Mouse (Mus musculus) MEL (cell line): Measurements from ENCODE around the gene Gm17490.

ENCODE experiments used
- CHD2 ChIP-seq: IDR thresholded peaks from 2 replicates; pipeline ENCODE4 v1.6.1; 2011; ENCODE audit warnings: low read length, improper control_type of control experiment
- CTCF ChIP-seq, 3 experiments: IDR thresholded peaks in 2 of 3; conservative IDR thresholded peaks in 1 of 3; 2 replicates each; pipeline ENCODE4 v1.5.1; 2011 to 2012; ENCODE audit warnings: low read length in 3 of 3, low read depth in 2 of 3, mild to moderate bottlenecking in 2 of 3, improper control_type of control experiment in 1 of 3, inconsistent platforms in 1 of 3, mixed read lengths in 1 of 3, moderate library complexity in 1 of 3; ENCODE audit not compliant: control insufficient read depth in 1 of 3, insufficient read depth in 1 of 3, poor library complexity in 1 of 3, severe bottlenecking in 1 of 3
- EP300 ChIP-seq, 2 experiments: IDR thresholded peaks; 2 replicates each; pipeline ENCODE4 v1.6.1; 2011; ENCODE audit warnings: improper control_type of control experiment in 2 of 2, low read length in 2 of 2, low read depth in 1 of 2, mild to moderate bottlenecking in 1 of 2
- HCFC1 ChIP-seq: IDR thresholded peaks from 2 replicates; pipeline ENCODE4 v1.6.1; 2012; ENCODE audit warnings: low read depth, mild to moderate bottlenecking, inconsistent platforms, low read length, improper control_type of control experiment, moderate library complexity
- NELFE ChIP-seq: IDR thresholded peaks from 2 replicates; pipeline ENCODE4 v1.6.1; 2011; ENCODE audit warnings: low read depth, low read length, improper control_type of control experiment
- POLR2A ChIP-seq, 2 experiments: IDR thresholded peaks; 2 replicates each; pipeline ENCODE4 v1.6.1; 2011 to 2012; ENCODE audit warnings: low read length in 2 of 2, mild to moderate bottlenecking in 2 of 2, control low read depth in 1 of 2, improper control_type of control experiment in 1 of 2, low read depth in 1 of 2, moderate library complexity in 1 of 2; ENCODE audit not compliant: control insufficient read depth in 1 of 2, insufficient read depth in 1 of 2, poor library complexity in 1 of 2
- POLR2AphosphoS2 ChIP-seq: IDR thresholded peaks from 2 replicates; pipeline ENCODE4 v1.6.1; 2011; ENCODE audit warnings: low read length, improper control_type of control experiment
- RCOR1 ChIP-seq: IDR thresholded peaks from 2 replicates; pipeline ENCODE4 v1.6.1; 2012; ENCODE audit warnings: low read depth, mild to moderate bottlenecking, inconsistent platforms, low read length, improper control_type of control experiment
- TCF12 ChIP-seq: IDR thresholded peaks from 2 replicates; pipeline ENCODE4 v1.6.1; 2014; ENCODE audit warnings: low read depth, mild to moderate bottlenecking, inconsistent platforms, low read length, improper control_type of control experiment, moderate library complexity
- USF1 ChIP-seq: IDR thresholded peaks from 2 replicates; pipeline ENCODE4 v1.6.1; 2014; ENCODE audit warnings: low read depth, mild to moderate bottlenecking, inconsistent platforms, low read length, improper control_type of control experiment, moderate library complexity
- ZKSCAN1 ChIP-seq: IDR thresholded peaks from 2 replicates; pipeline ENCODE4 v1.6.1; 2012; ENCODE audit warnings: low read depth, mild to moderate bottlenecking, inconsistent platforms, low read length, improper control_type of control experiment, moderate library complexity
- ZMIZ1 ChIP-seq: IDR thresholded peaks from 2 replicates; pipeline ENCODE4 v1.6.1; 2012; ENCODE audit warnings: low read depth, mild to moderate bottlenecking, inconsistent platforms, low read length, improper control_type of control experiment, moderate library complexity
- ZNF384 ChIP-seq: IDR thresholded peaks from 2 replicates; pipeline ENCODE4 v1.6.1; 2012; ENCODE audit warnings: low read depth, mild to moderate bottlenecking, inconsistent platforms, low read length, improper control_type of control experiment

DNA sequence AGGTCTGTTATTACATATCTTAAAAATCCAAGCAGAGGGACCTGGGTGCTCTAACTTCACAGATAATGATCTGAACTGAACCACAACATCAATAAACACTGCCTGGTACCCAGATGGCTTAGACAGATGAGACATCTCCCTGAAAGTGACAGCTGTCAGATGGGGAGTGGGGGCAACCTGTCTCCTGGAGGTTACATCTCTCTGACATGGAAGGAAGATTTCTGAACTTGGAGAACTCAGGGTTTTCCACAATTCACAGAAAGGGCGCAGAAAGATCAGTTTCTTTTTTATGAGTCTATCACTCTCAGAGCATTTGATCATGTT lies 36.8 kb upstream of the Gm17490 start:
- TF ChIP-seq POLR2A (IDR thresholded peaks at IDR 0.05; ENCODE audit: control insufficient read depth in 1 of 2, insufficient read depth in 1 of 2, low read depth in 1 of 2, low read length in 2 of 2, poor library complexity in 1 of 2) (no peak), CTCF (IDR thresholded peaks at IDR 0.05 in 2 of 3, conservative IDR thresholded peaks at IDR 0.05 in 1 of 3; ENCODE audit: control insufficient read depth in 1 of 3, insufficient read depth in 1 of 3, low read depth in 2 of 3, low read length in 3 of 3, poor library complexity in 1 of 3, severe bottlenecking in 1 of 3) (no peak), USF1 (no peak), RCOR1 (no peak), ZMIZ1 (no peak), EP300 (IDR thresholded peaks at IDR 0.05; ENCODE audit: low read depth in 1 of 2, low read length in 2 of 2) (no peak), TCF12 (no peak), POLR2AphosphoS2 (no peak), NELFE (no peak), ZKSCAN1 (no peak), HCFC1 (no peak), CHD2 (no peak), ZNF384 (no peak)
